Mouse (Mus musculus): ENCODE measurements at regions not wholly inside any gene's neighbourhood (a gene's known extent, or its start where the extent isn't known, plus 50 kb on each side); places are given as distances from the start of the nearest gene placed in this dataset.

DNA sequence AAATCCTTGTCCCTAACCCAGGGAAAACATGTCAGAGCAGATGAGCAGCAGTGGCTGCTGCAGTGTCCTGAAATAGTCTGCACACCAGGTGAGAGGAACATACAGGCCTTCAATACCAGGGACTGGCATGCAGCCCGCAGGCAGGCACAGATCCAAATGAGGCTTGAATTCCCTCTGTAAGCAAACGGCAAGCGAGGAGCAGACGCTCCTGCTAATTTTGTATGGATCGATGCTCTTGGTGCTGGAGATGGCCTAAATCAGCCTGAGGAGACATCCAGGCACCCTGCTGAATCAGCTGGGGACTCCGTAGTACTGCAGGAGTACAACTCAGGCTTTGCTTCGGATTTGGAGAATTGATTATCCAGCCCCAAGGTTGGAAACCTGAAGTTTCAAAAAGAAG lies 1273.2 kb downstream of the Gsdmc2 start:
- H3K27ac ChIP-seq = no peak overlapping the region
- 97% methylated on average over 7 of the region's 7 CpGs for WGBS (ENCODE audit: missing documents)
- no peaks in the 10 kb centered on the region for H3K79me2 ChIP-seq (ENCODE audit: inconsistent target)
- no peak overlapping the region for H3K4me3 ChIP-seq (ENCODE audit: inconsistent target)
- no peaks in the 10 kb centered on the region for H3K36me3 ChIP-seq (ENCODE audit: inconsistent target)

DNA sequence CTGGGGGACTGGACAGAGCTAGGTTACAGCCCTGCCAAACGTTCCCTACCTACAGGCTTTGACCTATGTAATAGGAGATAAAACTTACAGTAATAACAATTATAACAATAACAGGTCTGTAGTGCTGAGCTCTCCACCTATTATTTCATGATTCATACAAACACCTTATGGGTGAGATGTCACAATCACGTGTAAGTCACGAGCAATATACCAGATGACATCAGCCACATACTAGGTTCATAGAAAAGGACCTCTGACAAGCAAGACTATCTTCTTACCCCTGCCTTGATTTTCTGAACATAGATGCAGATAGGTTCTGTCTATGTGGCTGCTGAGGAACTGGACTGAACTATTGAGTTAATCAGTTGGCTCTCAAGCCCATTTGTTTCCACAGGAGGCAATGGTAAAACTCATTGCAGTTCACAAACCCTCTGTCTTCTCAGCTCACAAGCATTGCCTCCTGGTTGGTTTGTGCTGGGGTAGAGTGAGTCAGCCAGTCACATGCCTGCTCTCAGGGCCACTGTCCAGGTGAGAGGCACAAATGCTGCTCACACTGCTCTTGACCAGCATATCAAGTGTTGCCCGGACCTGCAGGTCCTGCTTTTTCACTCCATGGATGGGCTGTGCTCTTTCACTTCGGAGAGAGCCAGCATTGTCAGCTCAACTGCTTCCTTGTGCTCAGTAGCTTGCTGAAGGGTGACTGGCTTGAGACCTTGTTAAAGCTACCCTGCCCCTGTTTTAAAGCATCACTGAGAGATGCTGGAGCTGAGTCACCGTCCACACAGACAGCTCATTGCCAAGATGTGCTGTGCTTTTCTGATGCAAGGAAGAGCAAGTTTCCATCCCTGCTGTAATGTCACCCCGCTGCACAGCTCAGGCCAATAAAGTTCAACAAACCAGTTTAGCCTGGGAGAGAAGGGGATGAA lies 1275.9 kb downstream of the Gsdmc2 start:
- no peaks in the 10 kb centered on the region for H3K79me2 ChIP-seq (ENCODE audit: inconsistent target)
- H3K36me3 ChIP-seq (ENCODE audit: inconsistent target) = no peaks in the 10 kb centered on the region
- no peak overlapping the region for H3K4me3 ChIP-seq (ENCODE audit: inconsistent target)
- H3K27ac ChIP-seq = no peak overlapping the region
- 90% methylated on average over 7 of the region's 7 CpGs for WGBS (ENCODE audit: missing documents)

DNA sequence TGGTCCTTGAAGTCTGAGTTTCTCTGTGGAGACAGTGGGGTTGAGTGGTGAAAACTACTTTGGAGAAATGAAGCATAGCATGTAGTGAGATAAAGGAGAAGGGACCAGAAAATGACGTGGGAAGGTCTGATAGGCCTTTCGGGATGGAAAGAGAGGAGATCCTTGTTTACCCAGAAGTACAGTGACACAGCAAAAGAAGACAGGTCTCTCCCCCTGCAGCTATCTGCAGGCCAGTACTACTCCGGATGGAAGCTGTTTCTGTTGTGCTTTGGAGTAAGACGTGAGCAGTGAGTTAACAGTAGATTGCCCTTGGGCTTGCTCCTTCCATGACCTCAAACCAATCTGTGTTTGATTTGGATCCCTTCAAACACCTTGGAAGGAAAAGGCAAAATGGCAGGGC lies 1277.5 kb downstream of the Gsdmc2 start:
- no peak overlapping the region for H3K27ac ChIP-seq
- no peaks in the 10 kb centered on the region for H3K79me2 ChIP-seq (ENCODE audit: inconsistent target)
- no peak overlapping the region for H3K4me3 ChIP-seq (ENCODE audit: inconsistent target)
- WGBS (ENCODE audit: missing documents) = 95% methylated on average over 4 of the region's 4 CpGs
- no peaks in the 10 kb centered on the region for H3K36me3 ChIP-seq (ENCODE audit: inconsistent target)

DNA sequence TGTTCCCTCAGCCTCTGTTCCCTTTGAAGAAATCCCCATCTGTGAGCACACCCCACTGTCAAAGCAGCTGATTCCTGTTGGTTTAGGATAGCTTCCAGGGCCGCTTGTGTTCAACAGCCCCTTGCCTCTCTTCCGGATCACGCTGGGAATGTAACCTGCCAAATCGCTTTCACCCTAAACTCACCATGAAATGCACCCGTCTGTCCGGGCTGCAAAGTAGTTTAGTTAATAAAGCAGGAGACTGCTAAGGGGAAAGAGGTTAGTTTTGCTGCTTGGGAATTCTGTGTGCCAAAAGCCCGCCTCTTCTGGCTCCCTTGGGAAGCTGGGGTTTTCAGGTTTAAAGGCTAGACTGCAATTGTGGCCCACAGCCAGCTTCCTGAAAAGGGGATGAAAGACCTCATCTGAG lies 1278.9 kb downstream of the Gsdmc2 start:
- Histone ChIP-seq H3K4me3 (ENCODE audit: inconsistent target) (no peak overlapping the region), H3K79me2 (ENCODE audit: inconsistent target) (no peaks in the 10 kb centered on the region), H3K36me3 (ENCODE audit: inconsistent target) (no peaks in the 10 kb centered on the region), H3K27ac (no peak overlapping the region)
- 68% methylated on average over 6 of the region's 7 CpGs for WGBS (ENCODE audit: missing documents)

DNA sequence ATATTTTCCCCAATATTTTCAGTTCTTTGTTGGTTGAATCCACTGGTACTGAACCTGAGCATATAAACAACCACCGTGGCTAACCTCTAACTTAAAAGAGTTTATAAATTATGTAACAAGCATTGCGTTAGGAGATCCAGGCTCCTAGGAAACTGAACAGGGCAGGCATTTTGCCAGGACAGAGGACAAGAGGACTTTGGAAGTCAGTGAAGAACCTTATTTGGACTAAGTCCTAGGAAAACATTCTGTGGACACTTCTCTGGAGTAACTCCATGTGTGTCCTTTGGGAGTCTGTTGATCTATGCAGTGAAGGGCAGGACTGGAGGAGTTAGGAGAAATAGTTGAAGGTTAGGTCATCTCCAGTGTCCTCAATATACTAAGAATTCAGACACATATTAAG lies 1311.7 kb downstream of the Gsdmc2 start:
- WGBS (ENCODE audit: missing documents) = 94% methylated on average over 2 of the region's 2 CpGs
- no peak overlapping the region for H3K27ac ChIP-seq

DNA sequence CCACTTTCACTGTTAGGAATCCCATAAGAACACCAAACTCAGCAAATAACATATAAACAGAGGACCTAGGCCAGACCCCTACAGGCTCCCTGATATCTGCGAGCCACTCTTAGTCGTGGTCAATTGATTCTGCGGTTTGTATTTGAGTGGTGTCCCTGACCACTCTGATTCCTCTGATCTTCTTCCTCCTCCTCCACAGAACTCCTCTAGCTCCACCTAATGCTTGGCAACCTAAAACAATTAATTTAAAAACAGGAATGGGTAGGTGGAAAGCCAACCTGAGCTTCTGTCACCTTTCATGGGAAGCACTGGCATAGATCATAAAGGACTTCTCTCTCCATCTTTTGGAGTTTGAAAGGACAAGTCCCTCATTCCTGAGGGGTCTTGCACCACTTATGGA lies 1316.0 kb downstream of the Gsdmc2 start:
- H3K79me2 ChIP-seq (ENCODE audit: inconsistent target) = no peaks in the 10 kb centered on the region
- 81% methylated on average over 3 of the region's 3 CpGs for WGBS (ENCODE audit: missing documents)
- no peak overlapping the region for H3K27ac ChIP-seq
- H3K4me3 ChIP-seq (ENCODE audit: inconsistent target) = no peak overlapping the region
- no peaks in the 10 kb centered on the region for H3K36me3 ChIP-seq (ENCODE audit: inconsistent target)

More for the DNA sequence above, 1311.7 kb downstream of the Gsdmc2 start:
- H3K79me2 ChIP-seq (ENCODE audit: inconsistent target) = no peaks in the 10 kb centered on the region
- no peak overlapping the region for H3K4me3 ChIP-seq (ENCODE audit: inconsistent target)
- H3K36me3 ChIP-seq (ENCODE audit: inconsistent target) = no peaks in the 10 kb centered on the region

DNA sequence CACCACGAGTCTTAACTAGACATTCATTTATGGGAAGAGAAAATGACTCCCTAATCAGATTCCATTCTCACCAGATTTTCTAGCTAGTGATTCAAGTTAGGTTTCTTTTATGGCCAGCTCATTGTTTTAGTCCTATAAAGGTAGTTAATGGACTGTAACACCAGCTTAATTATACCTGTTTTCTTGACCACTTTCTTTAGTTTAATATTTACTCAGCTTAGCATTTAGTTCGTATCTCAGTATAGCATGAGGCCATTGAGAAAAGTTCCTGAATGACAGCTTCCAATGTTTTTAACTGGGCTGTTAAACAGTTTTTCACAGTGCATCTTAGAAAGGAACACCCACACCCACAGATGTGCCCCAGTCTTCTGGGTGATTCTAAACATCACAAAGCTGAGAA lies 1320.3 kb downstream of the Gsdmc2 start:
- H3K27ac ChIP-seq = no peak overlapping the region
- no peaks in the 10 kb centered on the region for H3K79me2 ChIP-seq (ENCODE audit: inconsistent target)
- H3K36me3 ChIP-seq (ENCODE audit: inconsistent target) = no peaks in the 10 kb centered on the region
- WGBS (ENCODE audit: missing documents) = 97% methylated on average over 2 of the region's 2 CpGs
- no peak overlapping the region for H3K4me3 ChIP-seq (ENCODE audit: inconsistent target)

DNA sequence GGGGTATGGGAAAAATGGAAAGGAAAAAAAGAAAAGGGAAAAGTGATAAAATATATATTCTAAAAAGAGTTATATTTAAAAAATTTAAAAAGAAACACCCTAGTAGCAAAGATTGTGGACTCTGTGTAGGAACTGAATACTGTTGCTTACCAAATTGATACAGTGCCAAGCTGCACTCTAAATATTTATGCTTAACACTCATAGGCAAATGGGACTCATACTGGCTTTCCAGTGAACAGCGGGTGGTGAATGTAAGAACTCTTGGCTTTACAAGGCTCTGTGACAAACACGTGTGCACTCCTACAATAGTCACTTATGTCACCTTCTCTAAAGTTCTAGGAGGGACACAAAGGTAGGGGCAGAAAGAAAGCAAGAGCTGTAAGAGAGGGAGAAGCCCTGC lies 1320.8 kb downstream of the Gsdmc2 start:
- 87% methylated on average over 2 of the region's 2 CpGs for WGBS (ENCODE audit: missing documents)
- H3K27ac ChIP-seq = no peak overlapping the region
- H3K79me2 ChIP-seq (ENCODE audit: inconsistent target) = no peaks in the 10 kb centered on the region
- no peaks in the 10 kb centered on the region for H3K36me3 ChIP-seq (ENCODE audit: inconsistent target)
- no peak overlapping the region for H3K4me3 ChIP-seq (ENCODE audit: inconsistent target)

DNA sequence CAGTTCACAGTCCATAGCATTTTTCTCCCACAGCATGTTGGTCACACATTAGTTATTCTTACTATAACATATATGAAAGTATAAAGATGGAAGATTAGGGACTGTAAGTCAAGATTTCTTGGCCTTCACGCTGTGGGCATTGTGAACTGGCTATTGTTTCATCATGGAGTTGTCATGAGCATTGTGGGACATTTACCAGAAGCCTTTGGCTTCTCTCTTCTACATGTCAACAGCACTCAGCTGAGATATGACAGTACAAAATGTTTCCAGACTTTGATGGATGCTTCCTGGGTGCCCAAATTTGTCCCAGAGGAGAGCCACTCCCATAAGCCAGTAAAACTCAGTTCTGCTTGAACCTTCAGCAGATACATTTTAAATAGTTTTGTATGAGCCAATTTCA lies 1331.5 kb downstream of the Gsdmc2 start:
- 87% methylated on average over 1 of the region's 1 CpGs for WGBS (ENCODE audit: missing documents)
- no peak overlapping the region for H3K27ac ChIP-seq
- no peak overlapping the region for H3K4me3 ChIP-seq (ENCODE audit: inconsistent target)
- no peaks in the 10 kb centered on the region for H3K79me2 ChIP-seq (ENCODE audit: inconsistent target)
- H3K36me3 ChIP-seq (ENCODE audit: inconsistent target) = no peaks in the 10 kb centered on the region

DNA sequence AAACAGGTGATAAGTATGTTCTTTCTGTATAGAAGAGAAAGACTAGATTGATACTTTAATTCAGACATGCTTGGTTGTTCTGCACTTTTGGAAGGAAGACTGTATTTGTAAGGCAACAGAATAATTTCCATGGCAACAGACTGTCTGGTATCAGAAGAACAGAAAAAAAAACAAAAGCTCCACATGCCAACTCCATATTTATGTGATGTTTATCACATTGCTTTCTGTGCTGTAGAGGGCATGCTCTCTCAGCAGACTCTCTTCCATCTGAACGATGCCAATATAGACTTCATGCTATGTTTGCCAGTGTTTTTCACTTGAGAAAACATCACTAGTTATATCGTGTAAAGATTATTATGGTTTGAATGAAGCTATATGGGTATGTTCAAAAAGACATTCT lies 1333.5 kb downstream of the Gsdmc2 start:
- no peak overlapping the region for H3K27ac ChIP-seq
- 100% methylated on average over 2 of the region's 2 CpGs for WGBS (ENCODE audit: missing documents)

DNA sequence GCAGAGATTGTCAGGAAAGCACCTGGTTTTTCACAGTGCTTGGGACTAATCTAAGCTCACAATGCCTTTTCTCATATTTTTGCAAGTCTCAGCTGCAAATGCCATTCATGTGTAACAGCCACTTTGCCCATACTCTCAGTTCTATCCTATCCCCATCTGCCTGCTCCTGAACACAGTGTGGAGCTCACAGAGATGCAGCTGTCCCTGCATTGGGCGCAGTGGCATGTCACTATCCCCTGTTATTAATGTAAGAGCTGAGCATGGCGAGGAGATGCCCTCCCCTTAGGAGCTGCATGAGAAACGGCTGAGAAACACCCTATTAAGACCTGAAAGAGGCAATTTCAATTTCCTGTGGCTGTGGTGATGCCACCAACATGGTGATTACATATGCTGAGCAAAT lies 1341.1 kb downstream of the Gsdmc2 start:
- Histone ChIP-seq H3K4me3 (ENCODE audit: inconsistent target) (no peak overlapping the region), H3K79me2 (ENCODE audit: inconsistent target) (no peaks in the 10 kb centered on the region), H3K27ac (no peak overlapping the region), H3K36me3 (ENCODE audit: inconsistent target) (no peaks in the 10 kb centered on the region)
- 77% methylated on average over 3 of the region's 3 CpGs for WGBS (ENCODE audit: missing documents)

More for the DNA sequence above, 1333.5 kb downstream of the Gsdmc2 start:
- H3K36me3 ChIP-seq (ENCODE audit: inconsistent target) = no peaks in the 10 kb centered on the region
- no peak overlapping the region for H3K4me3 ChIP-seq (ENCODE audit: inconsistent target)
- H3K79me2 ChIP-seq (ENCODE audit: inconsistent target) = no peaks in the 10 kb centered on the region

DNA sequence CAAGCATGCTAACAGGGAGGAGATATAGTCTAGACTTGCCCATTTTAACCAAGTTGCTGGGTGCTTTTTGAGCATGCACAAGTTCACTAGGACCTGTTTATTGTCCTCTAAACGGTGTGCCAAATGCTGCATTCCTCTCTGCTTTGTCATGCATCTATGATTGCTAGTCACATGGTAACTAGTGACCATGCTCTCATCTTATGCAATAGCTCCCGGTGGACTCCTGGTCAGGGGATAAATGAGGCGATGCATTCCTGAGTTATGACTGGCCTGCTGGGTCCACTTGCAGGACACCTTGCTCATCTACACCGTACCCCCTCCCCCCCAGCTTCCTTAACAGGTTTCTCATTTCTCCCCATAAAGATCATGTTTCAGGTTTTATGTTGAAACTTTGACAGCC lies 1344.0 kb downstream of the Gsdmc2 start:
- Histone ChIP-seq H3K36me3 (ENCODE audit: inconsistent target) (no peaks in the 10 kb centered on the region), H3K79me2 (ENCODE audit: inconsistent target) (no peaks in the 10 kb centered on the region), H3K4me3 (ENCODE audit: inconsistent target) (no peak overlapping the region), H3K27ac (no peak overlapping the region)
- 85% methylated on average over 4 of the region's 4 CpGs for WGBS (ENCODE audit: missing documents)

DNA sequence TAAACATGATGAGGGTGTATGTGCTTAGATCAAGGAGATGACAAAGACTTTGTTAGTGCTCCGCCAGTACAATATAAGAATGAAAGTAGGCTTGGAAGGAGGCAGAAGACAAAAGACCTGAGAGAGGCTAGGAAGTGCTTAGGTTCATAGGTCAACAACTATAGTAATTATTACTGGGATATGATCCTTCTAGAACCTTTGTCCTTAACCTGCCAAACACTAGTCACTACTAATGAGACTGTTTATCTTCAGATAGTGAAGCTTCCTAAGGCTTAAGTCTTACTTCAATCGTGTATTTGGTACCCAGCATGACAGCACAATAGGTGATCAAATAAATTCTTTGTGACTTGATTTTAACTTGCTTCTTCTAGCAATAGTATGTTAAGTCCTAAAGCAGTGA lies 1344.5 kb downstream of the Gsdmc2 start:
- Histone ChIP-seq H3K79me2 (ENCODE audit: inconsistent target) (no peaks in the 10 kb centered on the region), H3K27ac (no peak overlapping the region), H3K4me3 (ENCODE audit: inconsistent target) (no peak overlapping the region), H3K36me3 (ENCODE audit: inconsistent target) (no peaks in the 10 kb centered on the region)
- WGBS (ENCODE audit: missing documents) = 92% methylated on average over 2 of the region's 2 CpGs

DNA sequence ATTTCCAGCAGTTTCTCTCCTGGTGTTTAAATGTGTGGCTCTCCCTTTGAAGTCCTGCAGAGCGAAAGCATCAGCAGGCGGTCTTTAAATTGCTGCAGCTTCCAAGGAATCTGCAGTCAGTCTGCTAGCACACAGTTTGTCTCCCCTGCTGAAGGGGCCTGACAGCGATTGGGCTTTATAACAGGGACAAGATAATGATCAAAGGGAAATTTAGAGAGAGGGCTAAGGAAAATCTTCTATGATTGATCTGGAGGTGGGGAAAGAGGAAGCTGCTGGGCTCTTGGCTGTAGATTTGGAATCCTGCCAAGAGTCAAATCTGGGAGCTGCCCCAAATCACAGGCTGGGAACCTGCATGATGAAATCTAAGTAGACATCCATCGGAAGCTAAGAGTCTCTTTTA lies 1348.8 kb downstream of the Gsdmc2 start:
- Histone ChIP-seq H3K4me3 (ENCODE audit: inconsistent target) (no peak overlapping the region), H3K36me3 (ENCODE audit: inconsistent target) (no peaks in the 10 kb centered on the region), H3K27ac (no peak overlapping the region), H3K79me2 (ENCODE audit: inconsistent target) (no peaks in the 10 kb centered on the region)
- WGBS (ENCODE audit: missing documents) = 64% methylated on average over 4 of the region's 4 CpGs

DNA sequence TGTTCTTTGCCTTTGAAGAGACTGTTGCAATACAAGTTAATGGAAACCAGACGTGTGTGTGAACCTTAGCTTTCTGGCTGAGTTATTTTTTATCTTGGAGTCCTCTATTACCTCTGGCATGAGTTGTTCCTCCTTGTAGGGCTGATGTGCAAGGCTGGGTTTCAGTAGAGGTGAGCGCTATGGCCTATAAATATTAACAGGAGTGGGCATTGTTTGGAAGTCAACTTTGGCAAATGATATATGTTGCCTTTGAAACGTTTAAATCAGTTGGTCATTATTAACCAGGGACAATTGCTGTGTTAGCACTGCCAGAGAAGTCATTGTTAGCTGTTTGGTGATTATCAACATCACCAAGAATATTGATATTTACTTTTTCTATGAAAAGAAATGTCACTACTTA lies 1352.6 kb downstream of the Gsdmc2 start:
- Histone ChIP-seq H3K79me2 (ENCODE audit: inconsistent target) (no peaks in the 10 kb centered on the region), H3K36me3 (ENCODE audit: inconsistent target) (no peaks in the 10 kb centered on the region), H3K4me3 (ENCODE audit: inconsistent target) (no peak overlapping the region), H3K27ac (no peak overlapping the region)
- 60% methylated on average over 3 of the region's 3 CpGs for WGBS (ENCODE audit: missing documents)

DNA sequence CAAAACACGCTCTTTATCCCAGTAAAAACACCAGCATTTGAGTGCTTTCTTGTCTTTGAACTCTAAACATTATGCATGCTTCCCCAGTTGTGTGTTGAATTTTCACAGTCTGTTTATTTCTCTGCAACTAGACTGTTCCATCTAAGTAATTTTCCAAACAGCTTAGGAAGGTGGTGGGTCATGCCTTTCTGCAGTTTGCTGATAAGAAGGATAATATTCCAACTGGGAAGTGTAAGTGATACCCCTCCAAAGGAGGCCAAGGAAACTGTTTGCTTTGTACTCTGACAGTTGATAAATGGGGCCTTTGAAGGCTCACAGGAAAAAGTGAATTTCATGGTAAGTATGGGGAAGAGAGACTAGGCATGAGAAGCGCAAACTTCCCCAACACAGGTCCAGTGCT lies 1354.4 kb downstream of the Gsdmc2 start:
- 100% methylated on average over 2 of the region's 2 CpGs for WGBS (ENCODE audit: missing documents)

More for the DNA sequence above, 1354.4 kb downstream of the Gsdmc2 start:
- no peak overlapping the region for H3K4me3 ChIP-seq (ENCODE audit: inconsistent target)
- H3K79me2 ChIP-seq (ENCODE audit: inconsistent target) = no peaks in the 10 kb centered on the region
- H3K36me3 ChIP-seq (ENCODE audit: inconsistent target) = no peaks in the 10 kb centered on the region
- H3K27ac ChIP-seq = no peak overlapping the region

Measured in macrophage (primary cell).